Mouse (Mus musculus) megakaryocyte, embryonic 14.5 days (primary cell): ENCODE data around the gene Thap7.

Experiments used
- FLI1 ChIP-seq: IDR thresholded peaks from 2 replicates; pipeline ENCODE4 v1.6.1; 2012; ENCODE audit warnings: low read length, inconsistent platforms, mixed read lengths
- GATA1 ChIP-seq: IDR thresholded peaks from 3 replicates; pipeline ENCODE4 v1.6.1; 2012; ENCODE audit warnings: mixed read lengths, low read length, inconsistent platforms, borderline replicate concordance

DNA sequence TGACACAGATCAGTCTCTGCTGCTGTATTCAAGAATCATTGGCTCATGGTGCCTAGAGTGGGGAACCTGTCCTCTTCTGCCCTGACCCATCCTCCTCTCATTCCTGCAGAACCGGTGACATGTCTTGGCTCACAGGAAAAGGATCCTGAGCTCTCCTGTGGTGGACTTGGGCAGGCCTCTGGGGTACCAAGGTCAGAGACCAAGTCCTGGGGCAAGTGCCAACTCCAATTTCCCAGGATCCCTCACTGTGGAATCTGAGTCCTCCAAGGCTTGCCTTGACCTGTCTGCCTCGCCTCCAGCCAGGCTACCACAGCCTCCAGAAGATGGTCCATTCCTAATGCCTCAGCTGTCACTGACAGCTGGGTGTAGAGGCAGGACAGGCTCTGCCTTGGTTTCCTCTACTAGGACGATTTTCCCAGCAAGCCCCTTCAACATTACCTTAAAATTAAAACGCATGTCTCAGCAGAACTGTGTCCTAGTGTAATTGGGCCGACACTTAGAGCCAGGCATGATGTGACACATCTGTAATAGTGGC lies 23.9 kb downstream of the Thap7 start:
- TF ChIP-seq FLI1 = no peak
- TF ChIP-seq GATA1 = no peak
